Mouse (Mus musculus) ES-Bruce4 (cell line): Measurements from ENCODE around the gene Vrk2.

Experiments used
- CTCF ChIP-seq: IDR thresholded peaks from one replicate; pipeline ENCODE4 v1.8.1; 2011; ENCODE audit warnings: low read depth, low read length
- POLR2A ChIP-seq: IDR thresholded peaks from one replicate; pipeline ENCODE4 v1.8.1; 2011; ENCODE audit warnings: low read length; ENCODE audit not compliant: insufficient read depth

- TF ChIP-seq CTCF (no peak), POLR2A (no peak)
These were observed 141.1 kb downstream of the Vrk2 start for GRCm38 (mm10) chr11:26452693-26453092.
